Mouse (Mus musculus) liver, adult 2 months (tissue): ENCODE measurements at regions not wholly inside any gene's neighbourhood (a gene's known extent, or its start where the extent isn't known, plus 50 kb on each side); places are given as distances from the start of the nearest gene placed in this dataset.

ENCODE experiments used
- CTCF ChIP-seq: fragments of 200-500 bp; IDR thresholded peaks from 2 replicates; pipeline ENCODE4 v1.5.1; 2011; ENCODE audit warnings: low read depth, low read length, control low read depth
- POLR2A ChIP-seq: fragments of 200-500 bp; IDR thresholded peaks from 2 replicates; pipeline ENCODE4 v1.6.1; 2011; ENCODE audit warnings: low read length, control low read depth; ENCODE audit not compliant: insufficient read depth; ENCODE audit errors: extremely low read depth

DNA sequence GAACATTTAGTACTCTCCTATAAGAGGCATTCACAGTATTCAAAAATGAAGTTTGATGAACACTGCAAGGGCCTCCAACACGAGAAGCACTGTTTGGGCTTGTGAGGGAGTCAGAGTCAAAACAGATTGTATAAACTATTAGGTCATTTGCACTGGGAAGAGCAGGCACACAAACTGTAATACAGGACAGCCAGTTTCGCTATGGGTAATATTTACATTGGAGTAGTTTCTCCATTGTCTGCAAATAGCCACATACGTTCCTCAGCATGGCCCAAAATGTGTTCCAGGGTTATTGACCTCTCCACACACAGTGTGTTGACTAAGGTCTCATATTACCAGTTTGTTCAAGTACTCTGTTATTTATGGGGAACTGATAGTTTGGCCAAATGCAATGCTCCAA is 173.7 kb upstream of the Camk1g start:
- TF ChIP-seq CTCF, result no peak
- TF ChIP-seq POLR2A, result no peak
